Mouse (Mus musculus): ENCODE data around the gene Aig1. TPM values are rescaled to one million over a fixed set of nuclear protein-coding genes. Genes with fewer than 3 reads are reported as not detected.

The Aig1 gene
- polyA plus RNA-seq, 1 experiment = 130 TPM

DNA sequence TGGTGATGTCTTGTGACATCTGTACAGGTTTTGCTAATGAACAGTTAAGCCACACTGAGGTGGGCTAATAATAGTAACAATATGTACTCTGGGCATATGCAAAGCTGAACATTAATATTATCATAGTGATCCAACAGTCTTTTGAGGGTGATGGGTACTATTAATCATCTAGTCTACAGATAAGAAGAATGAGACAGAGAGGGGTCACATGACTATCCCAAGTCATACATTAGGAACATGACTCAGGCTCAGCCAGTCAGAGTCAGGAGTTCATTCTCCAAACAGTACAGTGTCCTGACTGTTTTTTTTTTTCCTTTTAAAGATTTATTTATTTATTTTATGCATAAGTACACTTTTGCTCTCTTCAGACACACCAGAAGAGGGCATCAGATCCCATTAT is 184.3 kb downstream of the Aig1 start:
- peaks cover 17% of the 10 kb centered on the region for H3K4me1 ChIP-seq (ENCODE audit: control insufficient read depth, insufficient read depth, low read length)
- H3K4me3 ChIP-seq (replicated peaks; ENCODE audit: insufficient read depth, low read depth, low read length) = no peak overlapping the region
- no peak for TF ChIP-seq POLR2A (IDR thresholded peaks at IDR 0.05; ENCODE audit: borderline replicate concordance, insufficient read depth, low read length)
- TF ChIP-seq CTCF (IDR thresholded peaks at IDR 0.05; ENCODE audit: borderline replicate concordance, insufficient read depth, low read depth, low read length) = no peak
- H3K27me3 ChIP-seq (ENCODE audit: control insufficient read depth, insufficient read depth, low read length) = no peaks in the 10 kb centered on the region
- H3K27ac ChIP-seq (ENCODE audit: insufficient read depth, low read length) = no peak overlapping the region
- no peak for DNase-seq

DNA sequence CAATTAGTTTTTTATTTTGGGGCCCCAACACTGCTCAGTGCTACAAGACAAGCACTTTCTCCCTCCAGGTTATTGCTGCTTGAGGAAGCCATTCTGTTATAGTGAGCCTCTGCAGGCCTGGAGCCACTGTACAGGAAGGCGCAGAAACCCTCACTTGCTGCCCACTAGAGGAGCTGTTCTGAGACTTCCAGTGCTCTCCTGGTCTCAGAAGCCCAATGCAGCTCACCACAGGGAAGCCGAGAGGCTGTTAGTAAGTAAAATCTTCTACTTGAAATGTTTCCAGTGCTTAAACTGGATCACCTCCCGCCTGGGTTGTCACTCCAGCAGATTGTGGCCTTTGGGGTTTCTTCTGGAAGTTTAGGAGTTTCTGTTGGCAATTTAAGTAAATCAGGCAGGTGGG is 186.2 kb downstream of the Aig1 start:
- peak; percentile 44 to 58 for DNase-seq
- Histone ChIP-seq H3K27me3 (ENCODE audit: control insufficient read depth, insufficient read depth, low read length) (no peaks in the 10 kb centered on the region), H3K4me1 (ENCODE audit: control insufficient read depth, insufficient read depth, low read length) (peaks cover 11% of the 10 kb centered on the region), H3K27ac (ENCODE audit: insufficient read depth, low read length) (no peak overlapping the region), H3K4me3 (replicated peaks; ENCODE audit: insufficient read depth, low read depth, low read length) (no peak overlapping the region)
- WGBS = 29% methylated on average over 3 of the region's 3 CpGs
- no peak for TF ChIP-seq POLR2A (IDR thresholded peaks at IDR 0.05; ENCODE audit: borderline replicate concordance, insufficient read depth, low read length)
- peak; percentile 56; the same call in 1 of the 2 replicates for TF ChIP-seq CTCF (IDR thresholded peaks at IDR 0.05; ENCODE audit: borderline replicate concordance, insufficient read depth, low read depth, low read length)

GRCm38 (mm10) chr10:13677440-13677839 is 191.3 kb downstream of the Aig1 start:
- no peak for DNase-seq
- TF ChIP-seq POLR2A (IDR thresholded peaks at IDR 0.05; ENCODE audit: borderline replicate concordance, insufficient read depth, low read length) (no peak), CTCF (IDR thresholded peaks at IDR 0.05; ENCODE audit: borderline replicate concordance, insufficient read depth, low read depth, low read length) (no peak)
- 85% methylated on average over 2 of the region's 2 CpGs for WGBS
- 0 out of 2 replicates have a peak overlapping the region, but pooled peaks have one; percentile 36 for H3K27ac ChIP-seq (ENCODE audit: insufficient read depth, low read length)
- H3K4me1 ChIP-seq (ENCODE audit: control insufficient read depth, insufficient read depth, low read length) = peaks cover 12% of the 10 kb centered on the region; the same call in 1 of the 2 replicates
- H3K27me3 ChIP-seq (ENCODE audit: control insufficient read depth, insufficient read depth, low read length) = no peaks in the 10 kb centered on the region
- H3K4me3 ChIP-seq (replicated peaks; ENCODE audit: insufficient read depth, low read depth, low read length) = no peak overlapping the region

- H3K27me3 ChIP-seq (ENCODE audit: control insufficient read depth, insufficient read depth, low read length) = no peaks in the 10 kb centered on the region
- H3K4me3 ChIP-seq (replicated peaks; ENCODE audit: insufficient read depth, low read depth, low read length) = no peak overlapping the region
- WGBS = 76% methylated on average over 3 of the region's 3 CpGs
- no peak overlapping the region for H3K27ac ChIP-seq (ENCODE audit: insufficient read depth, low read length)
- TF ChIP-seq POLR2A (IDR thresholded peaks at IDR 0.05; ENCODE audit: borderline replicate concordance, insufficient read depth, low read length) (no peak), CTCF (IDR thresholded peaks at IDR 0.05; ENCODE audit: borderline replicate concordance, insufficient read depth, low read depth, low read length) (no peak)
- H3K4me1 ChIP-seq (ENCODE audit: control insufficient read depth, insufficient read depth, low read length) = peaks cover 12% of the 10 kb centered on the region; the same call in 1 of the 2 replicates
- no peak for DNase-seq
Measured at GRCm38 (mm10) chr10:13675033-13675379, 193.8 kb downstream of the Aig1 start.

- H3K27ac ChIP-seq (ENCODE audit: insufficient read depth, low read length) = no peak overlapping the region
- 59% methylated on average over 7 of the region's 7 CpGs for WGBS
Measured at GRCm38 (mm10) chr10:13674304-13675032, 194.3 kb downstream of the Aig1 start.

GRCm38 (mm10) chr10:13667166-13667696 is 201.5 kb downstream of the Aig1 start:
- no peak for DNase-seq
- H3K4me3 ChIP-seq (replicated peaks; ENCODE audit: insufficient read depth, low read depth, low read length) = no peak overlapping the region
- no peaks in the 10 kb centered on the region for H3K27me3 ChIP-seq (ENCODE audit: control insufficient read depth, insufficient read depth, low read length)
- TF ChIP-seq POLR2A (IDR thresholded peaks at IDR 0.05; ENCODE audit: borderline replicate concordance, insufficient read depth, low read length) (no peak), CTCF (IDR thresholded peaks at IDR 0.05; ENCODE audit: borderline replicate concordance, insufficient read depth, low read depth, low read length) (no peak)
- H3K4me1 ChIP-seq (ENCODE audit: control insufficient read depth, insufficient read depth, low read length) = 0 out of 2 replicates have a peak, but pooled peaks cover 2% of the 10 kb centered on the region
- 52% methylated on average over 10 of the region's 10 CpGs for WGBS
- H3K27ac ChIP-seq (ENCODE audit: insufficient read depth, low read length) = no peak overlapping the region

More at GRCm38 (mm10) chr10:13674304-13675032, 194.3 kb downstream of the Aig1 start:
- DNase-seq = no peak
- Histone ChIP-seq H3K27me3 (ENCODE audit: control insufficient read depth, insufficient read depth, low read length) (no peaks in the 10 kb centered on the region), H3K4me1 (ENCODE audit: control insufficient read depth, insufficient read depth, low read length) (peaks cover 12% of the 10 kb centered on the region; the same call in 1 of the 2 replicates), H3K4me3 (replicated peaks; ENCODE audit: insufficient read depth, low read depth, low read length) (no peak overlapping the region)
- TF ChIP-seq POLR2A (IDR thresholded peaks at IDR 0.05; ENCODE audit: borderline replicate concordance, insufficient read depth, low read length) (no peak), CTCF (IDR thresholded peaks at IDR 0.05; ENCODE audit: borderline replicate concordance, insufficient read depth, low read depth, low read length) (no peak)

- H3K4me3 ChIP-seq (replicated peaks; ENCODE audit: insufficient read depth, low read depth, low read length) = no peak overlapping the region
- H3K27ac ChIP-seq (ENCODE audit: insufficient read depth, low read length) = no peak overlapping the region
- H3K4me1 ChIP-seq (ENCODE audit: control insufficient read depth, insufficient read depth, low read length) = 0 out of 2 replicates have a peak, but pooled peaks cover 2% of the 10 kb centered on the region
- H3K27me3 ChIP-seq (ENCODE audit: control insufficient read depth, insufficient read depth, low read length) = no peaks in the 10 kb centered on the region
- no peak for DNase-seq
- TF ChIP-seq POLR2A (IDR thresholded peaks at IDR 0.05; ENCODE audit: borderline replicate concordance, insufficient read depth, low read length) (no peak), CTCF (IDR thresholded peaks at IDR 0.05; ENCODE audit: borderline replicate concordance, insufficient read depth, low read depth, low read length) (no peak)
Measured at GRCm38 (mm10) chr10:13663476-13663875, 205.3 kb downstream of the Aig1 start.

DNA sequence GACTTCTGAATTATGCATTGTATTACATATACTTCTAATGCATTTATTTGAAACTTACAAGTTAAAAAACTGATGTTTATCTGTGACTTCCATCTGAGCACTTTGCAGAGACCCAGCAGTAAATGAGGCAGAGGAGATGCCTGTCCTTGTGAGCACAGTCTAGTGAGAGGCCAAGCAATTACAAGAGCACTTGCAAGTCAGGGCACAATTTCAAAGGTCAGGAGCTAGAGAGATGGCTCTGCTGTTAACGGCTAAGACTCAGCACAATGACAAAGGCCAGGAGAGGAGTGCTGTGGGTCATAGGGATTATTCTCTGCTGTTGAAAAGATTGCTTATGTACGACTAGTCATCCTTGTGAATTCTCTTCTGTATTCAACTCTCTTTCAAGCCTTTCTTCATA is 209.0 kb downstream of the Aig1 start:
- no peaks in the 10 kb centered on the region for H3K27me3 ChIP-seq (ENCODE audit: control insufficient read depth, insufficient read depth, low read length)
- WGBS = 47% methylated on average over 2 of the region's 2 CpGs
- H3K27ac ChIP-seq (ENCODE audit: insufficient read depth, low read length) = no peak overlapping the region
- no peak for TF ChIP-seq POLR2A (IDR thresholded peaks at IDR 0.05; ENCODE audit: borderline replicate concordance, insufficient read depth, low read length)
- TF ChIP-seq CTCF (IDR thresholded peaks at IDR 0.05; ENCODE audit: borderline replicate concordance, insufficient read depth, low read depth, low read length) = no peak
- no peak for DNase-seq
- no peaks in the 10 kb centered on the region for H3K4me1 ChIP-seq (ENCODE audit: control insufficient read depth, insufficient read depth, low read length)
- H3K4me3 ChIP-seq (replicated peaks; ENCODE audit: insufficient read depth, low read depth, low read length) = no peak overlapping the region
